ENCODE assay signal across 15 mouse cellular contexts in the genomic region with DNA sequence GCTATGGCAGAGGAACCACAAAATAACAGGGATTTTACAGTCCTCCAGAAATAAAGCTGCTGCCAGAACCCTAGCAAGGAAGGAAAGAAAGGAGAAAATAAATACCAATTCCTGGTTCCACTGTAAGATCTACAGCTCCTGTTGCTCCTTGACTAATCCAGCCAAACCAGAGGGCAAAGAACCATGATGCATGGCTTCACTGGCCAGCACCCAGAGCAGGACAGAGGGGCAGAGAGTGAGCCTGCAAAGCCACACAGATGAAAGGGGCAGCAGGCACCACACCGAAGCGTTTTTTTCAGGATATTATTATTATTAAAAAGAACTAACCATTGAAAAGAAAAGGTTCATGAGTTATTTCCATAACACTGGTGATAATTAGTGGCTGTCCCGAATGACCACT.
"Had no signal": no experiment of that assay in that cellular context is flagged by ENCODE, and none has a peak within 500 bp of the region (broad histone marks: within the 10 kb centered on the region; RNA-seq: fewer than 3 reads in every experiment).

No protein-coding gene starts in this region.

- H3K27me3 ChIP-seq: neural tube, embryonic 15.5 days; stomach, embryonic 15.5 days had no signal

- H3K27ac ChIP-seq: neural tube, embryonic 15.5 days; stomach, embryonic 15.5 days; stomach, postnatal 0 days had no signal

- H3K9me3 ChIP-seq: neural tube, embryonic 15.5 days; stomach, embryonic 15.5 days had no signal

- H3K4me2 ChIP-seq: neural tube, embryonic 15.5 days; stomach, embryonic 15.5 days had no signal

- H3K9ac ChIP-seq: neural tube, embryonic 15.5 days; stomach, embryonic 15.5 days had no signal

- H3K36me3 ChIP-seq: neural tube, embryonic 15.5 days; stomach, embryonic 15.5 days had no signal

- H3K4me1 ChIP-seq: neural tube, embryonic 15.5 days; stomach, embryonic 15.5 days had no signal

- H3K4me3 ChIP-seq: neural tube, embryonic 15.5 days; stomach, embryonic 15.5 days had no signal

- DNase-seq: retina, postnatal 1 day; right cerebral cortex, adult 18-20 months; right cerebral cortex, postnatal 14 days; right cerebral cortex, postnatal 25 days; right cerebral cortex, postnatal 4 days; spleen, adult 18-20 months; thymus, adult 18-20 months; thymus, adult 2 months; thymus, postnatal 14 days; thymus, postnatal 25 days; thymus, postnatal 36 days; thymus, postnatal 4 days had no signal
